Mouse (Mus musculus) ES-Bruce4 (cell line): ENCODE results near the gene 4930442H23Rik.

Experiments
- EP300 ChIP-seq: IDR thresholded peaks from 2 replicates; pipeline ENCODE4 v1.6.1; 2011; ENCODE audit warnings: low read depth, low read length; ENCODE audit not compliant: insufficient read depth
- POLR2A ChIP-seq: IDR thresholded peaks from one replicate; pipeline ENCODE4 v1.8.1; 2011; ENCODE audit warnings: low read length; ENCODE audit not compliant: insufficient read depth

DNA sequence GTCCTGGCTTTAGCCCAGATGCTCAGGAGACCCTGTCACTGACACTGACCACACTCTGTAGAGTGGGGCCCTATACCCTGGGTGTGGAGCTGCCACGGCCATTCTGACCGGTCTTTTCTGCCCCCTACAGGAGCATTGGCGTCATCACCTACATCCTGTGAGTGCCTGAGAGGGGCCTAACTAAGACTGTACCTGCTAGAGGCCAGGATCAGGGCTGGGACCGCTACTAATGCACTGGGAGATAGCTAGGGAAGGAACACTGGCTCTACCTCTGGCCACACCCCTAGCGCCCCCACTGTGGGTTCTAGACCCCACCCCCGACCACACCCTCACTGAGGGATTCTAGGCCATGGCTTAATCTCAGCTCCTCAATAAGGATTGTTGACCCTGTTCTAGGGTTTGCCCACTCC, 7.3 kb upstream of the 4930442H23Rik start:
- TF ChIP-seq EP300 (no peak), POLR2A (no peak)
